Mouse (Mus musculus): Measurements from ENCODE around the gene Coro2a.
"Not testable (repeated sequence)": the region's sequence is repeated elsewhere in the genome, so short reads cannot be mapped to it uniquely, and the experiment has no call there.

Gene Coro2a

GRCm38 (mm10) chr4:46613618-46614017 is 11.6 kb upstream of the Coro2a start:
- no peak for DNase-seq (ENCODE audit: low spot score in 2 of 2)

- peak; percentile 52 to 94 for DNase-seq (ENCODE audit: low spot score in 2 of 2)
These were observed 9.2 kb upstream of the Coro2a start for GRCm38 (mm10) chr4:46611181-46611580.

- DNase-seq (ENCODE audit: low spot score in 2 of 2) = no peak
These were observed 5.6 kb upstream of the Coro2a start for GRCm38 (mm10) chr4:46607601-46608000.

- no peak for DNase-seq (ENCODE audit: low spot score in 2 of 2)
These were observed 3.4 kb upstream of the Coro2a start for GRCm38 (mm10) chr4:46605451-46605850.

GRCm38 (mm10) chr4:46602704-46603103 is 702 bp upstream of the Coro2a start:
- no peak for DNase-seq (ENCODE audit: low spot score in 2 of 2)

- DNase-seq (ENCODE audit: low spot score in 2 of 2) = peak in 1 of 2 experiments; percentile 43
These were observed 651 bp downstream of the Coro2a start for GRCm38 (mm10) chr4:46601258-46601843.

- no peak for DNase-seq (ENCODE audit: low spot score in 2 of 2)
These were observed 1.3 kb downstream of the Coro2a start for GRCm38 (mm10) chr4:46600473-46601257.

GRCm38 (mm10) chr4:46599609-46600008 is 2.4 kb downstream of the Coro2a start:
- not testable (repeated sequence) for DNase-seq (ENCODE audit: low spot score in 2 of 2)

GRCm38 (mm10) chr4:46598981-46599380 is 3.0 kb downstream of the Coro2a start:
- no peak for DNase-seq (ENCODE audit: low spot score in 2 of 2)

- DNase-seq (ENCODE audit: low spot score in 2 of 2) = no peak
These were observed 3.9 kb downstream of the Coro2a start for GRCm38 (mm10) chr4:46598111-46598510.

GRCm38 (mm10) chr4:46597286-46597961 is 4.6 kb downstream of the Coro2a start:
- no peak for DNase-seq (ENCODE audit: low spot score in 2 of 2)

GRCm38 (mm10) chr4:46596398-46596797 is 5.6 kb downstream of the Coro2a start:
- DNase-seq (ENCODE audit: low spot score in 2 of 2) = no peak

GRCm38 (mm10) chr4:46594131-46594530 is 7.9 kb downstream of the Coro2a start:
- DNase-seq (ENCODE audit: low spot score in 2 of 2) = no peak

- no peak for DNase-seq (ENCODE audit: low spot score in 2 of 2)
These were observed 8.5 kb downstream of the Coro2a start for GRCm38 (mm10) chr4:46593472-46593871.

- no peak for DNase-seq (ENCODE audit: low spot score in 2 of 2)
These were observed 10.0 kb downstream of the Coro2a start for GRCm38 (mm10) chr4:46591833-46592520.

- DNase-seq (ENCODE audit: low spot score in 2 of 2) = no peak
These were observed 11.2 kb downstream of the Coro2a start for GRCm38 (mm10) chr4:46590810-46591209.

GRCm38 (mm10) chr4:46589946-46590684 is 11.9 kb downstream of the Coro2a start:
- no peak for DNase-seq (ENCODE audit: low spot score in 2 of 2)

GRCm38 (mm10) chr4:46589151-46589550 is 12.9 kb downstream of the Coro2a start:
- no peak for DNase-seq (ENCODE audit: low spot score in 2 of 2)

GRCm38 (mm10) chr4:46586473-46586872 is 15.5 kb downstream of the Coro2a start:
- DNase-seq (ENCODE audit: low spot score in 2 of 2) = no peak

- no peak for DNase-seq (ENCODE audit: low spot score in 2 of 2)
These were observed 16.2 kb downstream of the Coro2a start for GRCm38 (mm10) chr4:46585811-46586190.

GRCm38 (mm10) chr4:46585041-46585810 is 16.8 kb downstream of the Coro2a start:
- DNase-seq (ENCODE audit: low spot score in 2 of 2) = no peak

All from left cerebral cortex, adult 9 months (tissue).